In the genomic region with DNA sequence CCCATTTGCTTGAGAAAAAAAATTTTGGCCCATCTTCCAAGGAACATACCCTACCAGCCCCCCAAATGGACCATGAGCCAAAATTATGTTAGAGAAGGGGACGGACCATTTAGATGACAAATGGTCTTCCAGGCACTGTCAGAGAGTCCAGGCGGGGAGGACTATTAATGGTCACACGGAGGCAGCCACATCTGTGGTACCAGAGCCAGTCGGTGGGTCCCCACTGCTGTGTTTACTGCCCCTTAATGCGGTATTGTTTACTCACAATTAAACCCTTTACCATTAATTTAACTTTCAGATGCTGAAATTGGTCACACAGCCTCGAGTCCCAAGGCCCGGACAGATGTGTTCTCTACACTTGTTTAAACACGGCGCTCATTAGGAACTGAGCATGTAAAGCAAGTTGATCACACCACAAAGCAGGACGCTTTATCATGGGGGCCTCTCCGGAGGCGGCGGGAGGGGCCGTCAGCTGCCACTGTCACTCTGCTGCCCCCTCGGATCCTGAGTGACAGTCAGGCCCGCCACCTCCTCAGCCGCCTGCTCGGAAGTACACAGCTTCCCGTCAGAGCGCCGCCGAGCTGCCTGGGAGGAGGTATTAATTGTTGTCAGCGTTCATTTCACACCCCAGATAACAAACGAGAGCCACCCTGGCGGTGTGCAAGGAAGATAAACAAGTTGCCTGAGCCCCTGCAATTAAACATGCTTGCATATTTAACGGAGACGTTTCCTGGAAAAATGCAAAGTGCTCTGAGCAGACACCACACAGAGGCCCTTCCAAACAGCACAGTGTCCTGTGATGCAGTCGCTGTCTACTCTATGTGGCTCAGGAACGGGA, we compare ENCODE assay signal across 9 mouse cellular contexts.
A peak's percentile ranks its signal among the peaks of the same experiment; 100 is the strongest.
DNase-seq lines count a peak whose midpoint lies in the region; ATAC-seq lines count a peak whose summit lies in the region.
"Had no signal": no experiment of that assay in that cellular context is flagged by ENCODE, and none has a peak within 500 bp of the region (broad histone marks: within the 10 kb centered on the region; RNA-seq: fewer than 3 reads in every experiment).

No protein-coding gene starts in this region.

- no peaks in the 10 kb centered on the region for H3K9me3 ChIP-seq in midbrain, embryonic 16.5 days (replicated peaks; ENCODE audit: control insufficient read depth, low read length, poor library complexity, severe bottlenecking)

- peak; percentile 54; the same call in 1 of the 2 replicates for ATAC-seq in midbrain, embryonic 16.5 days
- ATAC-seq in erythroid progenitor cell, adult 5-6 weeks (replicated peaks; ENCODE audit: low FRiP score, poor library complexity, severe bottlenecking) = no peak

- no peak overlapping the region; the same call in 1 of the 2 replicates for H3K4me3 ChIP-seq in midbrain, embryonic 16.5 days (ENCODE audit: low read depth, low read length)

- peak; percentile 90 for DNase-seq in heart, adult 11 months
- no peak for DNase-seq in heart, postnatal 25 days (ENCODE audit: low spot score)
- peak; percentile 65 for DNase-seq in embryo, embryonic 10.5 days (ENCODE audit: low spot score)
- DNase-seq in heart, postnatal 10 days = peak; percentile 32 to 37
- peak; percentile 41 to 55 for DNase-seq in kidney, postnatal 36 days
- no peak for DNase-seq in urinary bladder, adult 18-20 months (ENCODE audit: low spot score in 2 of 2)

- 11% methylated on average over 29 of the region's 29 CpGs for WGBS in midbrain, embryonic 16.5 days

- peaks cover 11% of the 10 kb centered on the region; the same call in 1 of the 2 replicates for H3K4me1 ChIP-seq in midbrain, embryonic 16.5 days (ENCODE audit: control insufficient read depth, insufficient read depth, low read length)

- intact Hi-C loops in heart, postnatal 25 days (cut with DNase I) = no loop called here
- intact Hi-C loops in heart, postnatal 10 days (cut with DNase I) = no loop called here

- H3K9ac ChIP-seq in midbrain, embryonic 16.5 days (ENCODE audit: low read depth, low read length) = peak overlapping the region; percentile 51; the same call in 1 of the 2 replicates

- H3K27me3 ChIP-seq in midbrain, embryonic 16.5 days (ENCODE audit: control insufficient read depth, insufficient read depth, low read depth, low read length) = peaks cover 3% of the 10 kb centered on the region; the same call in 1 of the 2 replicates

- no peak overlapping the region for H3K27ac ChIP-seq in midbrain, embryonic 16.5 days (ENCODE audit: low read length)

- H3K36me3 ChIP-seq in midbrain, embryonic 16.5 days (ENCODE audit: control insufficient read depth, insufficient read depth, low read length) = no peaks in the 10 kb centered on the region
- H3K36me3 ChIP-seq: G1E had no signal

- H3K4me2 ChIP-seq in midbrain, embryonic 16.5 days (ENCODE audit: low read length) = peak overlapping the region; percentile 49

Comparison
In these comparisons a context has a peak if more than half of its experiments do, and no peak if none do; other contexts are left out.
1. DNase-seq: peak in heart, adult 11 months (single experiment), embryo, embryonic 10.5 days (single experiment), heart, postnatal 10 days (2 of 2) and kidney, postnatal 36 days (2 of 2); none in heart, postnatal 25 days (single experiment) and urinary bladder, adult 18-20 months (0 of 2).